Mouse (Mus musculus): ENCODE measurements around the gene Cmbl. TPM values are rescaled to one million over a fixed set of nuclear protein-coding genes. Genes with fewer than 3 reads are reported as not detected.

The Cmbl gene
- polyA plus RNA-seq, 1 experiment from 2014 or later = 0.65 TPM

DNA sequence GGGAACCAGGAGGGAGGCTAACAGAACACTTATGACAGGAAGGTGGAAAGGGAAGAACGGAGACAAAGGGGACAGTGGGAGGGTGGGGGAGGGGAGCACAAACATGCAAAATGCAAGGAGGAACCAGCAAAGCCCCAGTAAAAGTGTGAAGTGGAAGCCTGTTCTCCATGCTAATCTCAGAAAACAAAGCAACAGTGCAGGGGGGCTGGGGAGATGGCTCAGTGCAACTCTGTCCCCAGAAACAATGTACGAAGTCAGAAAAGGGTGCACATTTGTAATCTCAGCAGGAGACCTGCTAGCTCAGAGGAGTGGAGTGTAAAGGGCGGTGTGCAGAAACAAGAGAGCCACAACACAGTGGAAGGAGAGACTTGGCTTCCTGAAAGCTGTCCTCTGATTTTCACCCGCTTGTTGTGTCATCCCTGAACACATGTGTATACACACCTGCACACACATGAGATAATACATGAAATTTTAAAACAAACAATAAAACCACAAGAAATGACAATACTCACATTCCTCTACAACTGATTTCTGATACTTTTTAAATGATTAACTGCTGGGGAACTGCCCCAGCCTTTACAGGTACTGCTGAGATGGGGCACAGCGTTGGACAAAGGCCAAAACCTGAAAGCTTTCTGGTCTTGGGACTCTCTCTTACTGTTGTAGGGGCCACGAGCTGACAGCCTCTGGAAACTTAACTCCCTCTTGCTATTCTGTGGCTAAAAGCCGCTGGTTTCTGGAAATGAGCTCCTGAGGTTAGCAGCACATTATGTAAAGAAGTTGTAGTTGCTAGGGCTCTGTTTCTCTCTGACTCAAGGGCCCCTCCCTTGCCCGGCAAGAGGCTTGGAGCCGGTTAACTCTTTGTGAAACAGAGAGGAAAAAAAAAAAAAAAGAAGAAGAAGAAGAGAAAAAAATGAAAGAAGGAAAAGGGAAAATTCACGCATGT is 22.9 kb upstream of the Cmbl start:
- H3K9ac ChIP-seq (replicated peaks) = no peak overlapping the region
- peak overlapping the region; percentile 9 for H3K4me2 ChIP-seq
- H3K4me1 ChIP-seq (replicated peaks) = peaks cover 25% of the 10 kb centered on the region
- peak overlapping the region; percentile 72 for H3K27ac ChIP-seq
- no peak overlapping the region for H3K4me3 ChIP-seq (replicated peaks)
- H3K27me3 ChIP-seq = no peaks in the 10 kb centered on the region
- no peak for ATAC-seq (ENCODE audit: insufficient number of reproducible peaks, insufficient read depth, low FRiP score, low TSS enrichment, low read depth)
- WGBS = 16% methylated on average over 10 of the region's 10 CpGs
- H3K9me3 ChIP-seq = no peaks in the 10 kb centered on the region
- H3K36me3 ChIP-seq = no peaks in the 10 kb centered on the region

DNA sequence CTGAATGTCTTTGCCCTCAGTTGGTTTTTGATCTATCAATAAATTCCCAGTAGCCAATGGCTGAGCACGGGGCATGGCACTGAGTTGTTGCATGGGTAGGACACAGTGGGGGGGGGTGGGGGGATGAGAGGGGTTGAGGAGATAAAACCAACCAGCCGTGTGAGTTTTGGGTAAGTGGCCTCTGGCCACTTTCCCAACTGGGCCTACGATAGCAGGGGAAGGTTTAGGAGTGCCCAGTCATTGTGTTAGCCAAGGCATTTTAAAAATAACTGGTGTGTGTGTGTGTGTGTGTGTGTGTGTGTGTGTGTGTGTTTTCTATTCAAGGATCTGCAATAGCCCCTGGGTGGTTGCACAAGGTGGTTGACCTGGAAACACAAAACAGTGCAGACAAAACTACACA is 21.9 kb upstream of the Cmbl start:
- no peak overlapping the region for H3K9ac ChIP-seq (replicated peaks)
- H3K4me2 ChIP-seq = no peak overlapping the region
- H3K36me3 ChIP-seq = no peaks in the 10 kb centered on the region
- H3K4me3 ChIP-seq (replicated peaks) = no peak overlapping the region
- H3K27ac ChIP-seq = no peak overlapping the region
- no peak for ATAC-seq (ENCODE audit: insufficient number of reproducible peaks, insufficient read depth, low FRiP score, low TSS enrichment, low read depth)
- peaks cover 28% of the 10 kb centered on the region for H3K4me1 ChIP-seq (replicated peaks)
- no peaks in the 10 kb centered on the region for H3K27me3 ChIP-seq
- 20% methylated on average over 3 of the region's 3 CpGs for whole genome bisulfite sequencing
- H3K9me3 ChIP-seq = no peaks in the 10 kb centered on the region

DNA sequence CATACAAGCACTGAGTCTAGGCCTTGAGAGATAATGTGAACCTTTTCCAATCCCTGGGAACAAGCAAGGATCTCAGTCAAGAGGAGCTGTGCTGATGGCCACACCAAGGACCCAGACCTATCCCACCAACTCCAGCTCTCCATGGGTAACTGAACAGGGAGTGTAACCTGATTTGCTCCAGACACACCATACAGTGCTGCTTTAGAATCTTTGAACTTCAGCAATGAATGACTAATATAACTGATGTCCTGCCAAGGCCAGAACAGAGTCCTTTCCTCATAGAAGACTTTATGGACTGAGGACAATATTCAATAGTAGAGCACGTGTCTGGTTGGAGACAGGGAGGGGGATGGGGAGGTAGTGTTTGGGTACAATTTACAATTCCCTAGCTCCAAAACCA is 20.1 kb upstream of the Cmbl start:
- Histone ChIP-seq H3K27ac (no peak overlapping the region; the same call in 1 of the 2 replicates), H3K9me3 (no peaks in the 10 kb centered on the region), H3K4me3 (replicated peaks) (no peak overlapping the region), H3K36me3 (no peaks in the 10 kb centered on the region), H3K4me2 (no peak overlapping the region), H3K9ac (replicated peaks) (no peak overlapping the region), H3K4me1 (replicated peaks) (peaks cover 28% of the 10 kb centered on the region), H3K27me3 (no peaks in the 10 kb centered on the region)
- no peak for ATAC-seq (ENCODE audit: insufficient number of reproducible peaks, insufficient read depth, low FRiP score, low TSS enrichment, low read depth)
- 34% methylated on average over 1 of the region's 1 CpGs for WGBS

- no peak overlapping the region for H3K4me2 ChIP-seq
- no peak for ATAC-seq (ENCODE audit: insufficient number of reproducible peaks, insufficient read depth, low FRiP score, low TSS enrichment, low read depth)
- 87% methylated on average over 6 of the region's 6 CpGs for WGBS
- no peaks in the 10 kb centered on the region for H3K9me3 ChIP-seq
- H3K36me3 ChIP-seq = no peaks in the 10 kb centered on the region
- no peak overlapping the region for H3K27ac ChIP-seq
- H3K9ac ChIP-seq (replicated peaks) = no peak overlapping the region
- H3K27me3 ChIP-seq = no peaks in the 10 kb centered on the region
- H3K4me1 ChIP-seq (replicated peaks) = peaks cover 28% of the 10 kb centered on the region
- H3K4me3 ChIP-seq (replicated peaks) = no peak overlapping the region
Observed at GRCm38 (mm10) chr15:31546291-31546690, 18.9 kb upstream of the Cmbl start.

DNA sequence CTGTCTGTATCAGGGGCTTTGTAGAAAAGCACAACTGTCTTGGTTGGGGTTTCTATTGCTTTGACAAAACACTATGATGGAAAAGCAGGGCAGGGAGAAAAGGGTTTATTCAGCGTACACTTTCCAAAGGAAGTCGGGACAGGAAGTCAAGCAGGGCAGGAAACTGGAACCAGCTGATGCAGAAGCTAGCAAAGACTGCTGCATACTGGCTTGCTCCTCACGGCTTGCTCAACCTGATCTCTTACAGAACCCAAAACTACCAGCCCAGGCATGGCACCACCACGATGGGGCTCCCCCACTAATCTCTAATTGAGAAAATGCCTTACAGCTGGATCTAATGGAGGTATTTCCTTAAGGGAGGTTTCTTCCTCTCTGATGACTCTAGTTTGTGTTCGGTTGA is 17.8 kb upstream of the Cmbl start:
- Histone ChIP-seq H3K9ac (replicated peaks) (no peak overlapping the region), H3K4me2 (no peak overlapping the region), H3K27ac (no peak overlapping the region), H3K27me3 (no peaks in the 10 kb centered on the region), H3K4me3 (replicated peaks) (no peak overlapping the region), H3K36me3 (no peaks in the 10 kb centered on the region), H3K9me3 (no peaks in the 10 kb centered on the region), H3K4me1 (replicated peaks) (peaks cover 19% of the 10 kb centered on the region)
- 46% methylated on average over 5 of the region's 5 CpGs for WGBS
- ATAC-seq (ENCODE audit: insufficient number of reproducible peaks, insufficient read depth, low FRiP score, low TSS enrichment, low read depth) = no peak

DNA sequence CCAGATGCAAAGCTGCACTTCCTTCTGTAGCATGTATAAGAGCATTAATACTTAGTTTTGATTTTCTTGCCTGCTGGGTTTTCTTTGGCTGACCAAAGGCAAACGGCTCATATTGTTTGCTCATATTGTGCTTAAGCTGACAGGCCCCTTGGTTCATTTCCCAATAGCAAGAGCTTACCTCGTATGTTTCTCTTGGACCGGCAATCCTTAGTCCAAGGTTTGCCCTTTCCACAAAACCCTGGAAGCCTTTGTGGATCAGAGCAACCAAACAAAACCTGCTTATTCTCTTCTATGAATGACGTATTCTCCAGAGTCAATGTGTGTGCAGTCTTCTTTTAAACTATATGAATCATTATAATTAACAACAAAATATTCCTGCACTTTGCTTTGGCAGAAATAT is 14.8 kb upstream of the Cmbl start:
- ATAC-seq (ENCODE audit: insufficient number of reproducible peaks, insufficient read depth, low FRiP score, low TSS enrichment, low read depth) = no peak
- 83% methylated on average over 4 of the region's 4 CpGs for WGBS
- H3K27ac ChIP-seq = no peak overlapping the region
- H3K36me3 ChIP-seq = no peaks in the 10 kb centered on the region
- no peaks in the 10 kb centered on the region for H3K9me3 ChIP-seq
- no peak overlapping the region for H3K9ac ChIP-seq (replicated peaks)
- no peaks in the 10 kb centered on the region for H3K27me3 ChIP-seq
- peaks cover 8% of the 10 kb centered on the region; the same call in 1 of the 2 replicates for H3K4me1 ChIP-seq (replicated peaks)
- no peak overlapping the region for H3K4me2 ChIP-seq
- H3K4me3 ChIP-seq (replicated peaks) = no peak overlapping the region

DNA sequence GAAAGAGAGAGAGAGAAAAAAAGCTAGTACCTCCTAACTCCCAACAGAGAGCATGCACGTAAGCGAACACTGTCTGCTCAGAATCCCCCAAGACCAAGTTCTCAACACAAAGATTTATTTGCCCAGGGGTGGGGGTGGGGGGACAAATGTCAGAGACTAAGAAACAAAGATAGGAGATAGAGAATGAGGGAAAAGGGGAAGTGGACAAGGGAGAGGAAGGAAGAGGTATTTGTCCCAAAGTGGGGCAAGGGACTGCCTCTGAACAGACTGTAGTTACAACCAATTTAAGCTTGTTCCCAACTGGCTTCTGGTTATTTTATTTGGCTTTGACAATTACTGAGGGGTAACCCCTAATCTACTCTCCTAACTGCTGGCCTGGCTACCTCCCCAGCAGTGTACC is 10.3 kb upstream of the Cmbl start:
- no peaks in the 10 kb centered on the region for H3K9me3 ChIP-seq
- H3K36me3 ChIP-seq = no peaks in the 10 kb centered on the region
- H3K27ac ChIP-seq = no peak overlapping the region
- no peak overlapping the region for H3K4me2 ChIP-seq
- H3K27me3 ChIP-seq = no peaks in the 10 kb centered on the region
- WGBS = 88% methylated on average over 2 of the region's 2 CpGs
- no peak overlapping the region for H3K4me3 ChIP-seq (replicated peaks)
- H3K9ac ChIP-seq (replicated peaks) = no peak overlapping the region
- no peak for ATAC-seq (ENCODE audit: insufficient number of reproducible peaks, insufficient read depth, low FRiP score, low TSS enrichment, low read depth)
- H3K4me1 ChIP-seq (replicated peaks) = no peaks in the 10 kb centered on the region

- Histone ChIP-seq H3K4me1 (replicated peaks) (peaks cover 3% of the 10 kb centered on the region; the same call in 1 of the 2 replicates), H3K27me3 (no peaks in the 10 kb centered on the region), H3K9ac (replicated peaks) (no peak overlapping the region), H3K36me3 (no peaks in the 10 kb centered on the region), H3K9me3 (peaks cover 4% of the 10 kb centered on the region; the same call in 1 of the 2 replicates), H3K4me3 (replicated peaks) (no peak overlapping the region), H3K27ac (no peak overlapping the region), H3K4me2 (no peak overlapping the region)
- 82% methylated on average over 6 of the region's 6 CpGs for WGBS
- ATAC-seq (ENCODE audit: insufficient number of reproducible peaks, insufficient read depth, low FRiP score, low TSS enrichment, low read depth) = no peak
Observed at GRCm38 (mm10) chr15:31561390-31561789, 3.8 kb upstream of the Cmbl start.

DNA sequence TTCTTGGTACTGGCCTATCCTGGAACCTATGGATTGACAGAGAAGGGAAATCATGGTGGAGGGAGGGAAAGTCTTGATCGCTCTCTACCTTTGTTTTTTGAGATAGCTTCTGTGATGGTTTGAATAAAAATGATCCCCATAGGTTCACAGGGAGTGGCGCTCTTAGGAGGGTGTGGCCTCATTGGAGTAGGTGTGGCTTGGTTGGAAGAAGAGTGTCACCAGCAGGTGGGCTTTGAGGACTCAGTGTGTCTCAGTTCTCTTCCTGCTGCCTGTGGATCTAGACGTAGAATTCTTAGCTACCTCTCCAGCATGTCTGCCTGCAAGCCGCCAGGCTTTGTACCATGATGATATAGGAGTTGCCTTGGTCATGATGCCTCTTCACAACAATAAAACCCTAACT is 3.2 kb upstream of the Cmbl start:
- Histone ChIP-seq H3K27me3 (no peaks in the 10 kb centered on the region), H3K4me2 (no peak overlapping the region), H3K9me3 (peaks cover 4% of the 10 kb centered on the region; the same call in 1 of the 2 replicates), H3K36me3 (no peaks in the 10 kb centered on the region), H3K4me1 (replicated peaks) (peaks cover 3% of the 10 kb centered on the region; the same call in 1 of the 2 replicates), H3K9ac (replicated peaks) (no peak overlapping the region), H3K4me3 (replicated peaks) (no peak overlapping the region), H3K27ac (no peak overlapping the region)
- no peak for ATAC-seq (ENCODE audit: insufficient number of reproducible peaks, insufficient read depth, low FRiP score, low TSS enrichment, low read depth)
- WGBS = 91% methylated on average over 4 of the region's 4 CpGs

DNA sequence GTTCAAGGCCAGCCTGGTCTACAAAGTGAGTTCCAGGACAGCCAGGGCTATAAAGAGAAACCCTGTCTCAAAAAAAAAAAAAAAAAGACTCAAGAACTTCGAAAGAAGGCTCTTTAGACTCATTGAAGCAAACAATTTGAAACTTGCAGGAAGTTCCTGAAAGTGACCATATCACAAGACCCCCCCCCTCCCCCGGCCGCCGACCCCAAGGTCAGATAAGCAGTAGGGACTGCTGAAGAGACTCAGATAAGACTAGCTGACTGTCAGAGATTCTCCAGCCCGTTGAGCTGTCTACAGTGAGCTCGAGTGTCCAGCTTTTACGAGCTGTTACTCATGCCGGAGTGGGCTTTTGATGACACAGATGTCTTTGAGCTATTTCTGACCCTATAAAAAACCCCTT is 2.3 kb upstream of the Cmbl start:
- H3K4me1 ChIP-seq (replicated peaks) = peaks cover 3% of the 10 kb centered on the region; the same call in 1 of the 2 replicates
- H3K36me3 ChIP-seq = no peaks in the 10 kb centered on the region
- no peak overlapping the region for H3K27ac ChIP-seq
- no peak for ATAC-seq (ENCODE audit: insufficient number of reproducible peaks, insufficient read depth, low FRiP score, low TSS enrichment, low read depth)
- no peaks in the 10 kb centered on the region for H3K27me3 ChIP-seq
- H3K9me3 ChIP-seq = peaks cover 4% of the 10 kb centered on the region; the same call in 1 of the 2 replicates
- no peak overlapping the region for H3K4me2 ChIP-seq
- H3K4me3 ChIP-seq (replicated peaks) = no peak overlapping the region
- whole genome bisulfite sequencing = 64% methylated on average over 8 of the region's 8 CpGs
- no peak overlapping the region for H3K9ac ChIP-seq (replicated peaks)

GRCm38 (mm10) chr15:31563577-31564546 is 1.3 kb upstream of the Cmbl start:
- Histone ChIP-seq H3K4me2 (no peak overlapping the region), H3K9me3 (peaks cover 4% of the 10 kb centered on the region; the same call in 1 of the 2 replicates), H3K27ac (no peak overlapping the region), H3K36me3 (no peaks in the 10 kb centered on the region), H3K4me3 (replicated peaks) (no peak overlapping the region), H3K27me3 (no peaks in the 10 kb centered on the region), H3K4me1 (replicated peaks) (peaks cover 7% of the 10 kb centered on the region; the same call in 1 of the 2 replicates), H3K9ac (replicated peaks) (no peak overlapping the region)
- no peak for ATAC-seq (ENCODE audit: insufficient number of reproducible peaks, insufficient read depth, low FRiP score, low TSS enrichment, low read depth)
- 68% methylated on average over 19 of the region's 19 CpGs for WGBS
